Mouse (Mus musculus): ENCODE measurements around the gene Dock10. TPM values are rescaled to one million over a fixed set of nuclear protein-coding genes. Genes with fewer than 3 reads are reported as not detected.

The Dock10 gene
- polyA plus RNA-seq, 1 experiment from 2014 or later, result 2.8 TPM

- no peak for ATAC-seq (ENCODE audit: low FRiP score, low TSS enrichment)
- Histone ChIP-seq H3K9ac (ENCODE audit: low read length) (no peak overlapping the region), H3K27ac (replicated peaks) (no peak overlapping the region), H3K36me3 (ENCODE audit: control insufficient read depth, insufficient read depth, low read length) (no peaks in the 10 kb centered on the region), H3K9me3 (ENCODE audit: control insufficient read depth, low read length) (no peaks in the 10 kb centered on the region), H3K27me3 (ENCODE audit: control insufficient read depth, insufficient read depth, low read length) (no peaks in the 10 kb centered on the region), H3K4me3 (ENCODE audit: low read depth, low read length) (no peak overlapping the region), H3K4me1 (replicated peaks; ENCODE audit: control insufficient read depth, insufficient read depth) (no peaks in the 10 kb centered on the region), H3K4me2 (replicated peaks; ENCODE audit: low read depth) (no peak overlapping the region)
- WGBS, result 80% methylated on average over 1 of the region's 1 CpGs
- TF ChIP-seq EP300 (optimal IDR thresholded peaks at IDR 0.05) (no peak), CTCF (IDR thresholded peaks at IDR 0.05; ENCODE audit: low read depth) (no peak)
- no peak for DNase-seq (ENCODE audit: low spot score)
Measured at GRCm38 (mm10) chr1:80459923-80460322, 298.4 kb downstream of the Dock10 start.

- no peak for TF ChIP-seq EP300 (optimal IDR thresholded peaks at IDR 0.05)
- no peak for TF ChIP-seq CTCF (IDR thresholded peaks at IDR 0.05; ENCODE audit: low read depth)
- ATAC-seq (ENCODE audit: low FRiP score, low TSS enrichment), result no peak
- Histone ChIP-seq H3K36me3 (ENCODE audit: control insufficient read depth, insufficient read depth, low read length) (no peaks in the 10 kb centered on the region), H3K9me3 (ENCODE audit: control insufficient read depth, low read length) (no peaks in the 10 kb centered on the region), H3K27ac (replicated peaks) (no peak overlapping the region), H3K4me1 (replicated peaks; ENCODE audit: control insufficient read depth, insufficient read depth) (no peaks in the 10 kb centered on the region), H3K9ac (ENCODE audit: low read length) (no peak overlapping the region), H3K4me2 (replicated peaks; ENCODE audit: low read depth) (no peak overlapping the region), H3K27me3 (ENCODE audit: control insufficient read depth, insufficient read depth, low read length) (no peaks in the 10 kb centered on the region), H3K4me3 (ENCODE audit: low read depth, low read length) (no peak overlapping the region)
- no peak for DNase-seq (ENCODE audit: low spot score)
Measured at GRCm38 (mm10) chr1:80459477-80459876, 298.9 kb downstream of the Dock10 start.

GRCm38 (mm10) chr1:80453971-80454370, 304.4 kb downstream of the Dock10 start:
- no peak overlapping the region for H3K4me2 ChIP-seq (replicated peaks; ENCODE audit: low read depth)
- no peaks in the 10 kb centered on the region for H3K9me3 ChIP-seq (ENCODE audit: control insufficient read depth, low read length)
- H3K27me3 ChIP-seq (ENCODE audit: control insufficient read depth, insufficient read depth, low read length), result no peaks in the 10 kb centered on the region
- WGBS, result 60% methylated on average over 2 of the region's 2 CpGs
- no peak overlapping the region for H3K4me3 ChIP-seq (ENCODE audit: low read depth, low read length)
- no peak overlapping the region for H3K27ac ChIP-seq (replicated peaks)
- ATAC-seq (ENCODE audit: low FRiP score, low TSS enrichment) (no peak), DNase-seq (ENCODE audit: low spot score) (no peak)
- TF ChIP-seq EP300 (optimal IDR thresholded peaks at IDR 0.05) (no peak), CTCF (IDR thresholded peaks at IDR 0.05; ENCODE audit: low read depth) (no peak)
- H3K36me3 ChIP-seq (ENCODE audit: control insufficient read depth, insufficient read depth, low read length), result no peaks in the 10 kb centered on the region
- H3K9ac ChIP-seq (ENCODE audit: low read length), result no peak overlapping the region
- no peaks in the 10 kb centered on the region for H3K4me1 ChIP-seq (replicated peaks; ENCODE audit: control insufficient read depth, insufficient read depth)

GRCm38 (mm10) chr1:80451914-80452549, 306.3 kb downstream of the Dock10 start:
- no peaks in the 10 kb centered on the region for H3K36me3 ChIP-seq (ENCODE audit: control insufficient read depth, insufficient read depth, low read length)
- TF ChIP-seq EP300 (optimal IDR thresholded peaks at IDR 0.05) (no peak), CTCF (IDR thresholded peaks at IDR 0.05; ENCODE audit: low read depth) (no peak)

More at GRCm38 (mm10) chr1:80451914-80452549, 306.3 kb downstream of the Dock10 start:
- Histone ChIP-seq H3K4me2 (replicated peaks; ENCODE audit: low read depth) (no peak overlapping the region), H3K4me3 (ENCODE audit: low read depth, low read length) (no peak overlapping the region), H3K9me3 (ENCODE audit: control insufficient read depth, low read length) (no peaks in the 10 kb centered on the region), H3K27me3 (ENCODE audit: control insufficient read depth, insufficient read depth, low read length) (no peaks in the 10 kb centered on the region), H3K27ac (replicated peaks) (no peak overlapping the region), H3K4me1 (replicated peaks; ENCODE audit: control insufficient read depth, insufficient read depth) (no peaks in the 10 kb centered on the region), H3K9ac (ENCODE audit: low read length) (no peak overlapping the region)
- DNase-seq (ENCODE audit: low spot score) (no peak), ATAC-seq (ENCODE audit: low FRiP score, low TSS enrichment) (no peak)
- WGBS, result 77% methylated on average over 1 of the region's 1 CpGs

Data from stomach, postnatal 0 days (tissue).